Mouse (Mus musculus): Measurements from ENCODE around the gene Larp7.

GRCm38 (mm10) chr3:127520300-127520699, 32.8 kb downstream of the Larp7 start:
- TF ChIP-seq CTCF (IDR thresholded peaks at IDR 0.05; ENCODE audit: extremely low read depth, insufficient read depth, low read length) (no peak), POLR2A (IDR thresholded peaks at IDR 0.05; ENCODE audit: extremely low read depth, insufficient read depth, low read length) (no peak)
